Mouse (Mus musculus) testis, adult 2 months (tissue): Measurements from ENCODE around the gene Adora3. TPM values are rescaled to one million over a fixed set of nuclear protein-coding genes. Genes with fewer than 3 reads are reported as not detected.
A peak's percentile ranks its signal among the peaks of the same experiment; 100 is the strongest.

ENCODE experiments used
- H3K27ac ChIP-seq: fragments of 200-500 bp; 2 replicates; pipeline ENCODE4 v1.5.1; 2012; ENCODE audit warnings: low read depth, low read length; ENCODE audit not compliant: control insufficient read depth, insufficient read depth
- H3K27me3 ChIP-seq: fragments of 200-500 bp; 2 replicates; pipeline ENCODE4 v1.6.1; 2012; ENCODE audit warnings: mild to moderate bottlenecking, low read length, moderate library complexity; ENCODE audit not compliant: control insufficient read depth, insufficient read depth
- H3K36me3 ChIP-seq: fragments of 200-500 bp; 2 replicates; pipeline ENCODE4 v1.6.1; 2012; ENCODE audit warnings: mild to moderate bottlenecking, low read length; ENCODE audit not compliant: control insufficient read depth, insufficient read depth
- H3K4me1 ChIP-seq: fragments of 200-500 bp; 2 replicates; pipeline ENCODE4 v1.6.1; 2012; ENCODE audit warnings: low read length; ENCODE audit not compliant: control insufficient read depth, insufficient read depth
- H3K4me3 ChIP-seq: fragments of 200-500 bp; 2 replicates; pipeline ENCODE4 v1.5.1; 2012; ENCODE audit warnings: low read depth, mild to moderate bottlenecking, low read length, moderate library complexity, mixed read lengths; ENCODE audit not compliant: control insufficient read depth
- CTCF ChIP-seq: fragments of 200-500 bp; IDR thresholded peaks from 2 replicates; pipeline ENCODE4 v1.5.1; 2012; ENCODE audit warnings: low read depth, mild to moderate bottlenecking, inconsistent platforms, low read length, moderate library complexity; ENCODE audit not compliant: control insufficient read depth, insufficient read depth, insufficient replicate concordance
- POLR2A ChIP-seq: fragments of 200-500 bp; IDR thresholded peaks from 2 replicates; pipeline ENCODE4 v1.6.1; 2012; ENCODE audit warnings: low read depth, mild to moderate bottlenecking, inconsistent platforms, low read length, moderate library complexity; ENCODE audit not compliant: control insufficient read depth
- polyA plus RNA-seq: library from polyadenylated mRNA; depleted of rRNA; stranded (reverse); fragments of >200 nt; gene quantifications from 2 replicates; pipeline ENCODE4 v1.2.3, GENCODE M21; 2012; rRNA removed

The Adora3 gene
- polyA plus RNA-seq, result 10.9 and 13.6 TPM in 2 replicates

DNA sequence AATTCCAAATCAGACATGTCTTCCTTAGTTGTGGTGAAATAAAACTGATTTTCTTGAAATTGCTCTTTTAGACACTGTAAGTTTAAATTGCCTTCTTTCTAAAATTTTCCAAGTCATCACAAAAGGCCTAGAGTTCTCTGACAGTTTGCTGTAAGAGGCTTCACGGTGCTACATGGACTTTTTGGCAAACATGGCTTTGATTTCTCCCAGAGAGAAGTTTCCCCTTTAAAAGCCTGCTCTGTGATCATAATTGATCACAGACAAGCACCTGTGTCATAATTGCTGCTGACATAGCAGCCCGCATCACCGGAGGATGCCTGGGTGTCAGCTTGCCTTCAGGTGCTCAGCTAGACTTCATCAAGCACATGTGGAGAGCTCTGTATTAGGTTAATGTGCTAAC lies at the start of gene Adora3, which contains the start of gene Tmigd3:
Gene Adora3 (plus strand): TSS at position 301 of the 400 bp plus-strand sequence.
Gene Tmigd3 (plus strand): TSS at position 346 of the 400 bp plus-strand sequence.
- Histone ChIP-seq H3K4me3 (peak within 1 kb of the TSS; percentile 77), H3K4me1 (no peaks in the 10 kb centered on the region), H3K27me3 (no peaks in the 10 kb centered on the region), H3K36me3 (no peaks in the 10 kb centered on the region), H3K27ac (peak within 1 kb of the TSS; percentile 5; the same call in 1 of the 2 replicates)
- TF ChIP-seq POLR2A (peak; percentile 65; the same call in 1 of the 2 replicates), CTCF (no peak)

DNA sequence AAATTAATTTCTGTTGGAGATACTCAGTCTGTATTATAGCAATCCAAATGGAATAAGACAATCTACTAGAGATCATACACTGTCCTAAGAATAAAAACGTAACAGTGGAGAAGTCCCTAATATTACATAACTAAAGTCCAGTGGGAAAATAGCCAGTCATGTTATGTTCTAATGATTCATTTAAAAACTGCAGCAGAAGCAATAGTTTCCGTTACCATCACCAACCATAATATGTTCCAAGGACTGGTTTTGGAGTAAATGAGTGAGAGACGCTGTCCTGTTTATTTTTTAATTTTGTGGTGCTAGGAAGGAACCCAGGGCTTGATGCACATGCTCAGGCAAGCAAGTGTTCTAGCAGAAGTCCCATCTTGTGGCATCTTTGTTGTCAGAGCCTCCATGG lies 49.2 kb upstream of the Adora3 start:
- TF ChIP-seq CTCF, result no peak
- no peak overlapping the region for H3K4me3 ChIP-seq

DNA sequence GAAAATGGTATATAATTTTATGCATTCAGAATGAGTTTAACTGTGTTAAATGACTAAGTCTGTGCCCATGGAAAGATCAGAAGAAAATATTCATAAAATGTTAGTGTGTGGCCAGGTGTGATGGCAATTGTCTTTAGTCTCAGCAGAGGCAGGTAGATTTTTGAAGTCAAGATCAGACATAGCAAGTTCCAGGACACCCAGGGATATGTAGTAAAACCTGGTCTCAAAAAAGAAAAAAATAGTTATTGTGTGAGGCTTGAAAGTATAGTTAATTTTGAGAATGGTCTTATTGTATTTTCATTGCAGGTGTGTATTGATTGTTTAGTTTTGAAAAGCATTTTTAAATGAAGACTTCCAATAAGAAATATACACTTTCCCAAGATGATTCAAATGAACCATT lies 47.0 kb upstream of the Adora3 start:
- Histone ChIP-seq H3K27me3 (no peaks in the 10 kb centered on the region), H3K36me3 (no peaks in the 10 kb centered on the region), H3K27ac (no peak overlapping the region), H3K4me1 (peaks cover 1% of the 10 kb centered on the region), H3K4me3 (no peak overlapping the region)
- no peak for TF ChIP-seq CTCF
- no peak for TF ChIP-seq POLR2A

More for the DNA sequence above, 49.2 kb upstream of the Adora3 start:
- H3K36me3 ChIP-seq, result no peaks in the 10 kb centered on the region
- no peak overlapping the region for H3K27ac ChIP-seq
- H3K27me3 ChIP-seq, result no peaks in the 10 kb centered on the region
- H3K4me1 ChIP-seq, result peaks cover 4% of the 10 kb centered on the region

DNA sequence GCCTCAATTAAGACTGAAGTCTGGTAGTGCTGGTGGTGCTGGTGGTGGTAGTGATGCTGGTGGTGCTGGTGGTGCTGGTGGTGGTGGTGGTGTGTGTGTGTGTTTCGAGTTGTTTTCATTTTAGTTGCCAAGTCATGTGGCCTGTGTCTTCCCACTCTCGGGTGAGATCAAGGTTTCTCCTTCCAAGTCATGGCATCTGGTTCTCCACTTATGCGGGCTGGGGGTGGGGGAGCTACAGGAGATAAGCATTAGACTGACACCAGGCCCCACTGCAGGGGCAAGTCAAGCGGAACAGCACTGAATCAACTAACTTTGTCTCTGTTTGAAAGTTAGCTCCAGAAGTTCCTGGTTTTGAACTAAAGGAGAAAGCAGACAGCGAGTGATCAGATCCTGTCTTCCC lies 46.6 kb upstream of the Adora3 start:
- Histone ChIP-seq H3K4me1 (no peaks in the 10 kb centered on the region; the same call in 1 of the 2 replicates), H3K27ac (no peak overlapping the region), H3K4me3 (no peak overlapping the region), H3K36me3 (no peaks in the 10 kb centered on the region), H3K27me3 (no peaks in the 10 kb centered on the region)
- TF ChIP-seq CTCF (no peak), POLR2A (no peak)

DNA sequence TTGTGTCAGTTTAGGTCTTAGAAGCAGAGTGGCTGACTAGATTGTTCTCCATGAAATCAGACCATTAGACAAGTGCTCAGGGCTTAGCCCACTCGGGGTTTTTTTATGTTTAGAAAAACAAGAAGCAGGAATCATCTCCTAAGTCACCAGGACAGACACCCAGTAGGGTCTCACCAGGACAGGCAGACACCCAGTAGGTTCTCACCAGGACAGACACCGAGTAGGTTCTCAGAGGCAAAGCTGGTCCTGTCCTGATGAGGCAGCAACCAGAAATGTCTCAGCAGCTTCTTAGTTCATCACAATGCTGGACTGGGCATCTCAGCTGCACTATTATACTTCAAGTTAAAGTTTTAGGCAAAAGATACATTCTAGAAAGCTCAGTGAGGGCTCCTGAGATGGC lies 46.0 kb upstream of the Adora3 start:
- Histone ChIP-seq H3K4me1 (no peaks in the 10 kb centered on the region; the same call in 1 of the 2 replicates), H3K27me3 (no peaks in the 10 kb centered on the region), H3K27ac (peak overlapping the region; percentile 30; the same call in 1 of the 2 replicates), H3K4me3 (no peak overlapping the region), H3K36me3 (no peaks in the 10 kb centered on the region)
- no peak for TF ChIP-seq POLR2A
- TF ChIP-seq CTCF, result no peak

DNA sequence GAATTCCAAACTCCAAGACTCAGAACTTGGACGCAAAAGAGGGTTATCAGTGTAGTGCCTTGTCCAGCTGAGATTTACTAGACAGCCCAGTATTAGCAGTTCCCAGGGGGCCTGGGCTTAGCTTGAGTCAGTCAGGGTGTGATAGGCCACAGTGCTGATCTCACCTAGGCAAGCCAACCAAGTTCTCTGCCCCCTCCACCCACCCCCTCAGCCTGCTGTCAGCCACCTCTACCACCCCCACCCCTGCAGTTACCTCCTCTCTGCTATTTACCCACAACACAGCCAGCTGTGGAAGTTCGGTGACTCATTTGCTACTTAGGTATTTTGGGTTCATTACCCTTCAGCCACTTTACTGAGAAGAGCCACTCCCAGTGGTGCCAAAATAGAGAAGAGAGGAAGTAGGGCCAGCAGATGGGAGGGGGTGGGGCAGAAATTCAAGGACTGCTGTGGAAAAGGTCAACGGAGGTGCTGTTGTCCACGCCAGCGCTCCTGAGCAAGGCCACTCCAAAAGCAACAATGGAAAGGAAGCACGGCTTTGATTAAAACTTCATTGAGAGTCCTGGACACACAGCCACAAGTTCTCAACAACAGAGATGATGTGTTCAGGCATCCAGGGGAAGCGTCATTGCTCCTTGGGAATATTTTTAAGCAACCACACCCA lies 45.0 kb upstream of the Adora3 start:
- TF ChIP-seq CTCF (no peak), POLR2A (no peak)
- H3K27me3 ChIP-seq, result no peaks in the 10 kb centered on the region
- H3K27ac ChIP-seq, result no peak overlapping the region
- H3K4me3 ChIP-seq, result no peak overlapping the region
- no peaks in the 10 kb centered on the region; the same call in 1 of the 2 replicates for H3K4me1 ChIP-seq
- no peaks in the 10 kb centered on the region for H3K36me3 ChIP-seq

DNA sequence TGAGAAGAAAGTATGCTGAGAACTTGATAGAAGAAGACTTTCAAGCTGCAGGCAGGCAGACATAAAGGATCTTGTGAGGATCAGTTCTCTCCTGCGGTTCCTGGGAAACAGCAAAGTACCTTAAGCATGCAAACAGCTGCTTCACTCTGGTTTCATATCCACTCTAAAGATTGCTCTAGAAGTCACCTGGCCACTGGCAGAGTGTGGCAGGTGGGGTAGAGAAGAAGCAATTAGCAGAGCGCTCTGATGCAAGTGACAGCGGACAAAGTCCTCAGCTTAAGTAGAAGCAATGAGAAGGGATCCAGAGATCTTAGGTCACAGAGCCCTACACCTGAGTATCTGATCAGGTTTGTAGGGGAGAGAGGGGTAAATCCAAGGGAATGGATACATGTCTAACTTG lies 39.1 kb upstream of the Adora3 start:
- TF ChIP-seq POLR2A, result no peak
- no peak for TF ChIP-seq CTCF
- Histone ChIP-seq H3K27ac (no peak overlapping the region), H3K27me3 (no peaks in the 10 kb centered on the region), H3K4me3 (no peak overlapping the region), H3K36me3 (no peaks in the 10 kb centered on the region), H3K4me1 (no peaks in the 10 kb centered on the region)

DNA sequence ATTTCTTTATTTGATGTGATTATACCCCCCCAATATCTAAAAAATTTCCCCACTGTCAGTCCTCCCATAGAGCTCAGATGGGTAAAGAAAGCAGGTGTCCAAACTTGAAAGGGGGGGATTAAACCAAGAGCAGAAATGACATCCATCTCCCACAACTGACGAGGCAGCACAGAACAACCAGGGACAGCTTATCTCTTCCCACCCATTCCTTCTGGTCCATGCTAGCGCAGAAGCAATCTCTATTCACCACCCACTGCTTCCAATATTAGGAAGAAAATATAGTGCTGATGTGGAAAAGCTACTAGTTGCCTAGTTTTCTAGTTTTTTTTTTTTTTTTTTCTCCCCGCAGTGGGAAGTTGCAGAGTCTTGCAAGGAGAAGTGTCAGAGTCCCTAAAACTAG lies 34.8 kb upstream of the Adora3 start:
- H3K4me1 ChIP-seq, result no peaks in the 10 kb centered on the region
- H3K36me3 ChIP-seq, result no peaks in the 10 kb centered on the region
- no peak overlapping the region for H3K4me3 ChIP-seq
- TF ChIP-seq CTCF, result no peak
- TF ChIP-seq POLR2A, result no peak
- H3K27me3 ChIP-seq, result no peaks in the 10 kb centered on the region
- H3K27ac ChIP-seq, result no peak overlapping the region
